Mouse (Mus musculus) left cerebral cortex, postnatal 14 days (tissue): ENCODE measurements around the gene Cep63. TPM values are rescaled to one million over a fixed set of nuclear protein-coding genes. Genes with fewer than 3 reads are reported as not detected.
A peak's percentile ranks its signal among the peaks of the same experiment; 100 is the strongest.

Experiments used
- DNase-seq, 2 experiments: peaks; one replicate each; pipeline ENCODE4 v3.0.0; 2021 to 2022; ENCODE audit warnings: low spot score in 2 of 2, mixed read lengths in 1 of 2
- intact Hi-C: fragments of 180-260 bp; cut with DNase I; formaldehyde crosslinking; loops from one replicate; pipeline ENCODE4 v1.15.1; 2025
- total RNA-seq, 2 experiments: library from RNA; stranded (reverse); gene quantifications; 2 replicates each; pipeline ENCODE4 v1.2.3; 2021

Gene Cep63
- total RNA-seq, 2 experiments from 2014 or later = 23.7 to 25.1 TPM

DNA sequence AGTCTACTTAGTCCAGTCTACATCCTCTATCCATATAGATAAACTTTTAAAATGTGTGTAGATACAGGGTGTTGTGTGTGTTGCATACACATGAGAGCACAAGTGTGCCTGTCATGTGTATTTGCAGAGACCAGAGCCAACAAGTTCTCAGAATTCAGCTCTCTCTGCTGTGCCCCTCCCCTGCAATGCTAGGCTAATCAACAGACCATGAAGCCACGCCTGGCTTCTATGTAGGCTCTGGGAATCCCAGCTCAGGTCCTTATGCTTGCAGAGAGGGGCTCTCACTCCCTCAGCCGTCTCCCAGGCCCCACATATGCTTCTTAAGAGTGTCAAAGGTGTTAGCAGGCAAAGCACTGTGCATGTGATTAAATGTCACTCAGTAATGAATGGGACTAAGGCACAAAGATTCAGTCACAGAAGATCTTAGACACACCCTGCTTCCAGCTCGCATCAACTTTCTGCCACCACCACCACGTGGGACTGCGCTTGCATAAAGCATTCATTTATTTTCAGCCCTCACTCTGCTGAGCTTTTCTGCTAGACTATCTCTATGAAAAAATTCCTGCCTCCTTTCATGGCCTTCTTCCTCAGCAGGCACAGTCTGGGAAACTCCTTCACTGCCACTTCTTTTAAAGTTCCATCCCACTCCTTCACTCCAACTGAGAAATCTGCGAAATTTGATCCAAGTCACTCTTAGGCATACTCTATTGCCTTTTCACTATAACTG is 31.5 kb downstream of the Cep63 start:
- DNase-seq = peak; percentile 26 to 39
- intact Hi-C loops = no loop called here

DNA sequence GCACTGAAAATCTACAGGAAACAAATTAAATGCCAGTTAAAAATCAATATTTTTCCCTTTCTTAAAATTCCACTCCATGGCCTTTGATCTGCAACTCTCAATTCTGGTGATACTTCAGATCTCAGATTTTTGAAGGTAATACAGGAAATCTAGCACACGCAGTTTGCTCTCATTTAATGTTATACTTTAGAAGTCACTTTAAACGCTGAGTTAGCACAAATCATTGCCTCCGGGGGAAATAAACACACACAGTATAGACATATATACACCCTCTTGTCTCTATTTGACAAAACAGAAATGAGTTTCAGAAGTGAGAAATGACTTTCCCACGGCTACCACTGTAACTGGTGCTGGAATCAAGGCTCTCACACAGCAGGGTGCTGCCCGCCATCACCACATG is 39.0 kb downstream of the Cep63 start:
- intact Hi-C loops = no loop called here
- no peak for DNase-seq

DNA sequence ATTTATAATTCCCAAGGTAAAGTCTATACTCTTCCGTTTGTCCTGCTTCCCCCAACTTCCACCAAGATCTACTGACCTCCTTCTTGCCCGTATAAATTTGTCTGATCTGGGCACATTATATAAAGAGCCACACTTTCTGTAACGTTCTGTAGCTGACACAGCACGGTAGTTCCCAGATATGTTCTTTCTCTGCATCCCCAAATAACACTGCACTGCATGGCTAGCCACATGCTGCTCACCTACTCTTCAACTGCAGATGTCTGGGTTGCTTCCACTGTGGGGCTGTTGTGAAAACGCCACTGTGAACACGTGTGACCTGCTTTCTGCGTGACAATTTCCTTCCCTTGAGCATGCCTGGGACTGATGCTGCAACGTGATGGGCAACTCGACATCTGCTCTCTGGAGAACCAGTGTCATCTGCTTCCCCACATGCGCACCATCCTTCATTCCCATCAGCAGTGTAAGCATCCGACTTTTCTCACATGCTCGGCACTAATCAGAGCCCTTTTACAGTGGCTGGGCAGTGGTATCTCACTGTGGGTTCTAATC is 44.3 kb downstream of the Cep63 start:
- intact Hi-C loops = no loop called here
- peak in 1 of 2 experiments; percentile 66 for DNase-seq

DNA sequence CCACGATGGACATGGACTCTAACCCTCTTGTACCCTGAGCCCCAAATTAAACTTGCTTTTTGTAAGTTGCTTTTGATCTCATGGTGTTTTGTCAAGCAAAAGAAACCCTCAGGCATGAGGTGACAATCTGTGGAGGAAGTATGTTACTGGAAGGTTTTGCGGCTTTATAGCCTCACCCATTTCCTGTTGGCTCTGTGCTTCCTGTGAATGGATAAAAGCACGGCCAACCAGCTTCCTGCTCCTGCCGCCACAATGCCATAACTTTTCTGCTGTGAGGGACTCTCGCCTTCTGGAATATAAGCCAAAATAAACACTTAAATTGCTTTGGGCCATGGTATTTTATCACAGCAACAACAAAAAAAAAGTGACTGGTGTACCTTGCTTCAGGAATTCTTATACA is 48.9 kb downstream of the Cep63 start:
- DNase-seq = no peak
- intact Hi-C loops = no loop called here

DNA sequence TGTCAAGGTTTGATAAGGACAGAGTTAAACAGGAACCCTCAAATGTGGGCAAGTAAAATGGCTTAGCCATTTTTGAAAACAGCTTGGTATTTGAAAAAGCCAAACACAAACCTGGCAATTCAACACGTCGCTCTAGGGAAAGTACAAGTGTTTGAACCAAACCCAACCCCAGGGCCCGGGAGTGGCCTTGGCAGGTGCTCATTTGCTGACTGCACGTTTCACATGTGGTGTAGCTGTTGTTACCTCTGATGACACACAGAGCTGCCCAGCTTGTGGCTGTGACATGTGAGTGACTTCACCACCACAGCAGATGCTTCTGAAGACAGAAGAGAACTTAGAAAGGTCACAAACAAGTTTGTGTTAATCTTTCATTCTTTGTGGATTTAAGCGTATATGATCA is 53.4 kb downstream of the Cep63 start:
- no peak for DNase-seq
- intact Hi-C loops = no loop called here

DNA sequence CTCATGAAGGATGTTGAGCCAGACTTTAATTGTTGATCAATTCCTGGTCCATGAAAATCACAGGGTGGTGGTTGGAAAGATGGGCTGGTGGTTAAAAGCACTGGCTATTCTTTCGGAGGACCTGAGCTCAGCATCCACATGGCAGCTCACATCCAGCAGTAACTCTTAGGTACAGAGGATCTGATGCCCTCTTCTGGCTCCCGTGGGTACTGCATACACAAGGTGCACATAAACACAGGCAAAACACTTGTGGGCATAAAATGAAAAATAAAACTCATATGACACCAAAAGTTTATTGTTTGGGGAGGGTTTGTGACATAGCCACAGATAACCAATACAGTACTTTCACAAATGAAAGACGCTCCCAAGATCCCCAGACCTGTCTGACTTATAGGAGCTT is 67.9 kb downstream of the Cep63 start:
- DNase-seq = no peak
- intact Hi-C loops = no loop called here

DNA sequence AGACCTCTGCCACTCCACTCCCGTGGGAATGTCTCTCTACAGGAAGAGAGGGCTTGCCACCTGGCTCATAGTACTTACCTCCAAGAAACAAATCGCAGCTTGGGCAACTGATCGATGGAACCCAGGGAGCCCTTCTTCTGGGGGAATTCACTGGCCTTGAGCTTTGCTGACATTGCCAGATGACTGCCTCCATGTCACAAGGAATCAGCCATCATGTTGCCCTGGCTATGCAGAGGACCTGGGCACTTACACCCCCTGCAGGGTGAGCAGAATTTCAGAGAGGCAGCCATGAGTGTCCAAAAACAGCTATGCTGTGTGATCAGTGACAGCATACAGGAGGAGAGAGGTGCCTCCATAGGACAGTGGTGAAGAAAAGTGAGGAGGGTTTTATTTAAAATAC is 72.6 kb downstream of the Cep63 start:
- DNase-seq = no peak
- intact Hi-C loops = no loop called here

DNA sequence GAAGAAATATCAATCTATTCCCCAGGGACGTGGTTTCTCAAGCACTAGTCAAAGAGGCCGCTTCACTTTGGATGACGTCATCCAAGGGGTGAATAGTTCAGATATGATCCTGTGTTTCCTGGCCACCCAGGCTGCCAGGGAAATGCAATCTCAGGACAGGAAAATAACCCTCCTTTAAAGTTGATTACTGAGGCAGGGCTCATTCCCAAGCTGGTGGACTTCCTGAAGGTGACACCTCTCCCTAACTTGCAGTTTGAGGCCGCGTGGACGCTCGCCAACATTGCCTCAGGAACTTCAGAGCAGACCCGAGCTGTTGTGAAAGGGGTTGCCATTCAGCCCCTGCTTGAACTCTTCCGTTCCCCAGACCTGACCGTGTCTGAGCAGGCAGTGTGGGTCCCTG is 74.6 kb downstream of the Cep63 start:
- DNase-seq = no peak

DNA sequence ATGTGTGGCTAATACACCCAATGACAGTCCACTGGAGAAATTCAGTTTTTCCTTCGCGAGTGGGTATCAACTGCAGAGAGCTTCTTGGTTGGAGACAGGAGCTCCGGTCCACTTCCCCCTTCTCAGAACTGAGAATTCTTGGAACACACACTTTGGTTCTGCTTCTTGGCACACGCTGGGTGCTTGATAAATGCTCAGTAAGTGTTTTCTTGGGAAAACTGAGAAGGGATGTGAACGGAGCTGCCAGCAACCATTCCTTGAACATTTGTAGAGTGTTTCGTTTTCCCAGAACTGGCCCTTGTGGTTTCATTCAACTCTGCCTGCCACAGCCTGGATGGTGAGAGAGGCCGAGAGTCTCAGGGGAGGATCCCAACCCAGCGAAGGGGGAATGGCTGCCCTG is 77.1 kb downstream of the Cep63 start:
- no peak for DNase-seq
- intact Hi-C loops = loop anchor here (5.0 to 10.0 kb wide), 4 partner anchors 147 to 1234 kb away; partner anchors contain the start of gene Ephb1

More for the DNA sequence above, 74.6 kb downstream of the Cep63 start:
- intact Hi-C loops = no loop called here

DNA sequence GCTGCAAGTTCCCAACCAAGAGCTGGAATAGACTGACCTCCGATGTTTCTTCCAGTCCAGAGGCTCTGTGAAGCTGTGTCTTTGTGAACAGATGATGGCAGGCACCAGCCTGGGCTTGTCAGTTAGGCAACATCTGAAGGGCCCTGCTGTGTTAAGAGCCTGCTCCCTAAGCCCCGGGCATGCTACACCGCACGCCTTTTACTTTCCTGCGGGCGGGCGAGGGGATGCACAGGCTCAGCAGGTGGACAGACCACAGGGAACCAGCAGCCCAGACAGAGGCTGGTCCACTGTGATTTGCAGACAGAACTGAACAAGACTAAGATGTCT is 79.3 kb downstream of the Cep63 start:
- intact Hi-C loops = loop anchor here (5.0 to 10.0 kb wide), 4 partner anchors 145 to 1232 kb away; partner anchors contain the start of gene Ephb1
- DNase-seq = no peak

DNA sequence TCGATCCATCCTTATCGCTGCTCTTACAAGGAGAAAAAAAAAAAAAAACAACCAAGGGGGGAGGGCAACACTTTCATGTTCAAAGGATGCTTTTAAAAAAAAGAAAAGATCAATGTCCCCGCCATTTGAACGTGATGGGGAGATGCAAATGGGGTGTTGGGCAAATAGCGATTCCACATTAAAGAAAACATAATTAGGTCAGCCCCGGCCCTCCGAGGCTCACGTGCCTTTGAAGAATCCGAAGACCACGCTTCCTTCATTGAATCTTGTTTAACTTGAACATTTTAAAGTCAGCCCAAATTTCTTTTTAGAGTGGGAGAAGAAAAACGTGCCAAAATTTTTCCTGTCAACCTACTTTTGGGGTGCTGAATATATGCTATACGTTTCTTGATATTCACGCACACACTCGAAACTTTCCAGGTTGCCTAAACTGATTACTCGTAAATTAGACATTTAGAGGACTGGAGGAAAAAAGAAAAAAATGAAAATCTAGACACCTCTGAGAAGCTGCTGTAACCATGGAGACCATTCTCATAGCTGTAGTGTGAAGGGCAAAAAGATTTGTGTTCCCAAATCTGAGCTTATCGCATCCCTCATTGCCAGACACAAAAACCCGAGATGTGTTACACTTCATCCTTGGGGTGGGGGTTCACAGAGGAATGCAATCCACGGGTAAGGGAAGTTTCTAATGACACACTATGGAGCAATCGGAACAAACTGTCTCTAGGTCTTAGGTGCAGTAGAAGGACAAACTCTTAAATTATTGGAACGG is 79.9 kb downstream of the Cep63 start:
- intact Hi-C loops = loop anchor here (5.0 to 10.0 kb wide), 4 partner anchors 144 to 1232 kb away; partner anchors contain the start of gene Ephb1
- DNase-seq = peak in 1 of 2 experiments; percentile 43

DNA sequence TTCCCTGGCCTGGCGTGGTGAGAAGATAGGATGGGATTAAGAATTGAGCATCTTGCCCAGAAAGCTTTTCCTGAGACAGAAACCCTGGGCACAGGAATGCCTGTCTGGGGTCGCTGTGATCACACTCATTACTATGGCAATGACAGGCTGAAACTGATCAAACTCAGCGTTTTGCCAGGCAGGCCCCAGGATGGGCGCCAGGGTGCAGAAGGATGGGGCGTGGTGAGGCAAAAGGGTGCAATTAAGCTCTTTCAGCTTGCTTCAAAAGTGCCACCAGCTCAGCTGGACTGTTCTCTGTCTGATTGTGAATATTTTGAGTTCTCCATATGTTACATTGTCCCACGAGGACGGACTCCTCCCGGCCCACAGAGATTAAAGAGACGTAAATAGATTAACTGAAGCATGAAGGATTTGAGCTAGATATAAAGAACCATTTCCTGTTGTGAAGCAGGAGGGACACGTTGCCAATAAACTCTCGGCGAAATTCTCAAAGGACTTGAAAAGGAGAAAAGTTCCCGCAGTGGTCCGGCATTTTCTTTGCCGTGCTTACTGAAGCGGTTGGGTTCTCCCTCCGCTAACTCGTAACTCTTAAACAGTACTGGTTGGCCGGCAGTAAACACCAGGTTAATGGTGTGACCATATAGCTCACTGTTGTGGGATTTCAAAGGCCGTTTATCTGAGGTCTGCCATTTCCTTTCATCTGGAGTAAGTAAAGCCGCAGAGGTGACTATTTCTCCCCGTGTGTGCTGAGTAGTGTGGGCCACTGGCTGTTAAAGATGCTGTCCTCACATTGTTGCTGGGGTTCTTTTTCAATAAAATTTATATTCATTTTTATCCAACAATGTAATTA is 80.7 kb downstream of the Cep63 start:
- intact Hi-C loops = loop anchor here (5.0 to 10.0 kb wide), 4 partner anchors 143 to 1231 kb away; partner anchors contain the start of gene Ephb1
- no peak for DNase-seq

DNA sequence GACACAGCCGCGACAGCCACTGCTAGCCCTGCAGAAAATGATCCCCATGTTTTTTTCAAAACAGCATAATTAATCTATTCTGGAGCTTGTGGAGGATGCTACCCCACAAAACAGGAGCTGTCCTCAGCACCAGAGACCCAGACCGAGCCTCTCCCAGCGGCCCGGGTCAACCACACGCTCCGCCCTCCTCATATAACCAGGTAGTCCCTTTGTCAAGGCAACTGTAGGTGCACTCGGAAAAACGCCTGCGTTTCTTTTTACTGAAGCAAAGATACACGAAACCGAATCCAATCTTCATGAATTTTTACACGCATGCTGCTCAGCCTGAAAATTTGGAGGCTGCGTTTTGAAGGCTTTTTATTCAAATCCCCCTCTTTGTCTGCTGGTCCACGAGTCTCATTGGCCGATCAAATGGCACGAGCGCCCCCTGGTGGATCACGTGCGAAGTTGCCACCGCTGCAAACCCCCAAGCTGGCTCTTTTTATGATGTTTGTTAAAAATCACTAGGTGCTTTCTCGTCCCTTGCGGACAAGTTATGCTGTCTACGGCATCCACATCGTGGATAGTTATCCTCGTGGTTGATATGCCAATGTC is 81.5 kb downstream of the Cep63 start:
- intact Hi-C loops = loop anchor here (5.0 to 10.0 kb wide), 4 partner anchors 143 to 1230 kb away; partner anchors contain the start of gene Ephb1
- peak; percentile 88 to 89 for DNase-seq

DNA sequence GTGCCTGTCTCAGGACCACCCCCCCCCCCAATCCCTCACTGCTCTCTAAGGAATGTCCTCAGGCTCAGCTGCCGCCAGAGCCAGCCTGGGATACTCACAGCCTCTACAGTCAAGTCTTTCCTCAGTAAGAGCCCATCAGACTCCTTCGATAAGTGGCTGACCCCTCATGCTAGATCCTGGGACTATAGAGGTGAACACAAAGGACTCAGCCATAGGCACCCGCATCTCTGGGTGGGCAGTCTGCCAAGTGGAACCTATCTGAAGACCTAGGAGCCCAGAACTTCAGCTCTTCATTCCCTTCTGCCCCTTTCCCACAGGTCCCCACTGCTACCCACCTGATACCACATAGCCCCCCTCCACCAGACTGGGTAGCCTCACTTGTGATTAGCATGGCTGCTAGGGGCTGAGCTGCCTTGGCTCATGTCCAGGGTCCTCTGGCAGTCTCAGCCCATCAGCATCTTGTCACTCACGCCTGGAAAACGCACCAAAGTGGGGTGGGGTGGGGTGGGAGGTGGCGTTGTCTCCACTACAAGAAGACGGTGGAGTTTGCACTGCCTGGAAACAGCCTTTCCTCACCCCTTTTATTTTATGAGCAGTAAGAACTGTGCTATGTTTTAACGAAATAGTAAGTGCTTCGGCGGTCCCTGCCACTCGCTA is 82.1 kb downstream of the Cep63 start:
- no peak for DNase-seq
- intact Hi-C loops = loop anchor here (10.0 kb wide), 1 partner anchor 1229 kb away; no protein-coding TSS in a partner anchor

DNA sequence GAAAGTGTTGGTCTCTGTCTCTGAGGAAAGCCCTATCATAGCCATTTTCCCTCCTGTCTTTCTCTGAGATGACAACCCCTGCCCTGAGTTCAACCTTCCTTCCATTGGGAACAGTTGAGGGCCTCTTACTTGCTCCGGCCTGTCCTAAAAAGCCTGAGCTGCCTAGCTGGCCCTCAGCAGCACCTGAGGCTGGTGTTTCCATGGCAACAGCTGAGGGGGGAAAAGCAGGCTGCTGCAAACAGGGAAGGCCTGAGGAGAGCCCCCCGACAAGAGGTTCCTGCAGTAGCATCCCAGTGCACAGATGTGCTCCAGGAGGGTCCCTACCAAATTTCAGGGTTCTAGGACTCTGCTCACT is 82.6 kb downstream of the Cep63 start:
- intact Hi-C loops = loop anchor here (10.0 kb wide), 1 partner anchor 1229 kb away; no protein-coding TSS in a partner anchor
- DNase-seq = no peak

DNA sequence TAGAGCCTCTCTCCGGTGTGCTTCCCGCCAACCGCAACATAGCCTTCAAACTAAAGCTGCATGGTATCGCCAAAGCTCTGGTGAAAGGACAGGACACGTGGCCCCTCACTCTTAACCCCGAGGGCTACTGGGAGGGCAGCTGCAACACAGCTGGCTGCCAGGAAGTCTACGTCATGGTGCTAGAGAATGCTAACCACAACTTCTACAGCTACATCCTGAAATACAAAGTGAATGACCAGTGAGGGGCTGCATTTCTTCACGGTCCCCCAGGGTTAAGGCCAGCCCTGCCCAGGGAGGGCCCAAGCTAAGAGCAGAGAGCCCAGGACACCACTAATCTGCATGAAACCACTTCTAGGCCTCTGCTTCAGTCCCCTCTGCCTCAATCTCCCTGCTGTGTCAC is 83.8 kb downstream of the Cep63 start:
- no peak for DNase-seq
- intact Hi-C loops = loop anchor here (10.0 kb wide), 1 partner anchor 1228 kb away; no protein-coding TSS in a partner anchor

DNA sequence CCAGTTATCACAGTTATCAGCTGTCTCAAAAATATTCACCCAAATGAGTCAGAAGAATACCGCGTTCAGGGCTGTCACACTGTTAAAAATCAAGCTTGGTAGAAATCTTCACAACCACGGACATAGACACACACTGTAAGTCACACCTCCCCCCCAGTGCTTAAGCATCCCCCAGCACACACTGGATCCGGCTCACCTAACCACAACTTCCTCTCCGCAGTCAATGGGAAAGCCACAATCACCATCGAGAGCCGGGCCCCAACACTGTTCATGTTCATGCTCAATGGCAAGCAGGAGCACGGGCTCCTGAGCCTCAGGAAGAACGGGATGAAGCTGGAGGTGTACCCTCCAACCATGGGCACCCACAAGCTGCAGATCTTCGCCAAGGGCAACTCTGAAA is 84.7 kb downstream of the Cep63 start:
- intact Hi-C loops = loop anchor here (10.0 kb wide), 1 partner anchor 1227 kb away; no protein-coding TSS in a partner anchor
- no peak for DNase-seq

DNA sequence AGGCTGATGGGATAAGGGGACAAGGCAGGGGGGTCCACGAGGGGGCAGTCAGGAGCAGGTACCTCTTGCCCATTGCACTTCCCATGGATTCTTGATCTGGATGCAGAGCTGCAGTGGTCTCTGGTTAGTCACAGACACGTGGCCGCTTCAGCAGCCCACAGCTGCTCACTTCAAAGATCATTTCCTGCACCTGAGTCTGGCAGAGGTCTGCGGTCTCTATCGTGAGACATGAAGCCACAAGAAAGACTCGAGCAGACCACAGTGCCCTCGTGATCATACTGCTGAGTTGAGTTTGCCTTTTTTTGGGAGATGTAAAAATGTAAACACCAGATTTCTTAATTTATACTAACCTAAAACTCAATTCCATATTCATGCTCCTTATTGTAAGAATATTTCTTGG is 86.6 kb downstream of the Cep63 start:
- intact Hi-C loops = loop anchor here (10.0 kb wide), 1 partner anchor 1225 kb away; no protein-coding TSS in a partner anchor
- DNase-seq = no peak
